8 mouse cellular contexts compared by ENCODE assay signal in the genomic region with DNA sequence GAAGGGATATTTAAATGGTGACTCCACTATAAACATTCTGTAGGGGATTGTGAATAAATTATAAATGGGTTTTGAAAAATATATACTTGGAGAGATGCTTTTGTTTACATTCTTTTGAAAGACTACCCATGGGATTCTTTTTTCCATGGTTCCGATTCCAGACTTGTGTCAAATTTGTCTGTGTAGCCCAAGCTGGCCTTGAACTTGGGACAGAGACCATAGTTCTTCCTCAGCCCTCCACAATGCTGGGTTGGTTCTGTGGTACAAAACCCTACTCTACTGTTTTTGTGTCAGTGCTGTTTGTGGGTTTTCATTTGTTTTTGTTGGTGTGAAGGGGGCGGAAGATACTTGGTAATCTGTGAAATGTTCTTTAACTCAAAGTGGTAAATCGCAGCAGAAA. TPM values are rescaled to one million over a fixed set of nuclear protein-coding genes. Genes with fewer than 3 reads are reported as not detected.
A peak's percentile ranks its signal among the peaks of the same experiment; 100 is the strongest.
DNase-seq lines count a peak whose midpoint lies in the region; ATAC-seq and TF ChIP-seq lines count a peak whose summit lies in the region.

No protein-coding gene starts in this region.

- no peaks in the 10 kb centered on the region; the same call in 1 of the 2 replicates for H3K4me1 ChIP-seq in spleen, adult 2 months (ENCODE audit: control insufficient read depth, insufficient read depth, insufficient read length)
- peaks cover 10% of the 10 kb centered on the region; the same call in 1 of the 2 replicates for H3K4me1 ChIP-seq in limb, embryonic 15.5 days

- H3K36me3 ChIP-seq in spleen, adult 2 months (ENCODE audit: control insufficient read depth, insufficient read depth, low read length) = no peaks in the 10 kb centered on the region
- no peaks in the 10 kb centered on the region for H3K36me3 ChIP-seq in limb, embryonic 15.5 days

- peak; percentile 12 for DNase-seq in embryo, embryonic 10.5 days (ENCODE audit: low spot score)
- DNase-seq in embryo, embryonic 9.5 days (ENCODE audit: extremely low spot score) = no peak
- DNase-seq in spleen, adult 2 months (ENCODE audit: low read depth in 1 of 2, low spot score in 2 of 2) = no peak
- no peak for DNase-seq in spleen, adult 12 weeks (ENCODE audit: low spot score)
- DNase-seq in adrenal gland, adult 18-20 months (ENCODE audit: low spot score in 2 of 2) = no peak
- no peak for DNase-seq in adrenal gland, adult 8-10 months
- DNase-seq in urinary bladder, adult 2 months (ENCODE audit: low spot score) = no peak

- ATAC-seq in limb, embryonic 15.5 days (ENCODE audit: insufficient number of reproducible peaks, low FRiP score, low TSS enrichment, low read depth) = no peak

- H3K27me3 ChIP-seq in spleen, adult 2 months (ENCODE audit: control insufficient read depth, insufficient read depth, low read length) = no peaks in the 10 kb centered on the region
- H3K27me3 ChIP-seq in limb, embryonic 15.5 days = no peaks in the 10 kb centered on the region

- peak overlapping the region; percentile 94; the same call in 1 of the 2 replicates for H3K9ac ChIP-seq in limb, embryonic 15.5 days

- peak overlapping the region; percentile 42; the same call in 1 of the 2 replicates for H3K27ac ChIP-seq in spleen, adult 2 months (ENCODE audit: insufficient read depth, low read length)
- 0 out of 2 replicates have a peak overlapping the region, but pooled peaks have one; percentile 14 for H3K27ac ChIP-seq in limb, embryonic 15.5 days

- no peak for TF ChIP-seq POLR2A in spleen, adult 2 months (IDR thresholded peaks at IDR 0.05; ENCODE audit: low read depth, low read length)

- peak overlapping the region; percentile 52 for H3K4me2 ChIP-seq in limb, embryonic 15.5 days

- WGBS in spleen, adult 2 months = 56% methylated on average over 3 of the region's 3 CpGs
- WGBS in limb, embryonic 15.5 days = 55% methylated on average over 3 of the region's 3 CpGs

- TF ChIP-seq CTCF in spleen, adult 2 months (IDR thresholded peaks at IDR 0.05; ENCODE audit: extremely low read depth, insufficient read depth, insufficient read length, insufficient replicate concordance) = no peak

- no peaks in the 10 kb centered on the region for H3K9me3 ChIP-seq in limb, embryonic 15.5 days

- H3K4me3 ChIP-seq in spleen, adult 2 months (ENCODE audit: extremely low read depth, insufficient read depth, insufficient read length) = peak overlapping the region; percentile 91
- peak overlapping the region; percentile 87 for H3K4me3 ChIP-seq in limb, embryonic 15.5 days

RNA-seq across cellular contexts. Expression of a gene that starts 2.3 kb away (rescaled TPM):
- 36.7 and 40.3 TPM in 2 replicates for polyA plus RNA-seq in spleen, adult 2 months (2012; rRNA removed)
- 37.9 and 40.1 TPM in 2 replicates for polyA plus RNA-seq in limb, embryonic 15.5 days (2015; fragmentation: Nextera tagmentation; extraction: Ambion mirVana)
- 100 to 1,000 TPM; 134 to 172 TPM for total RNA-seq in adrenal gland, adult 18-20 months (2021)
- total RNA-seq in adrenal gland, adult 8-10 months (2022) = 100 to 1,000 TPM; 106 to 151 (median 133) TPM
- polyA plus RNA-seq in urinary bladder, adult 2 months (2012; rRNA removed) = 148 and 156 TPM in 2 replicates
